Mouse (Mus musculus): Measurements from ENCODE around the gene Vmn1r210.
"Not testable (repeated sequence)": the region's sequence is repeated elsewhere in the genome, so short reads cannot be mapped to it uniquely, and the experiment has no call there.

Gene Vmn1r210

DNA sequence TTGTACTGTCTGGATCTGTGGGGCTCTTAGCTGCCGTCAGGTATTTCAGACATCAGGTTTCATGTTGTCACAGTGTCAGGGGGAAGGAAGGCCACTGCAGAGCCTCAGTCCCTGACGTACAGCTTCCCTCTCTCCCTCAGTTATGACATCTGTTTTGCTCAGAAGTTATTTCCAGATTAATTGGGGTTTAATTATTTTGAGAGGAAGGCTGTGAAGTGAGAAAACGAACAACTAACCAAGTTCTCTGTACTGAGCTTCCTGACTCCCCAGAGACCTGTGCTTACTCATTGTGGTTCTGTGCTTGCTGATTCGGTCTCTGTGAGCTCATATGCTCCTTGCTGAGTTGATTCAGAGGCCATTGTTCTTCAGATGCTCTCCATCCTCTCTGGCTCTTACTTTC, at the start of gene Vmn1r210:
Vmn1r210 (minus strand) TSS at position 101 of the 400 bp plus-strand sequence.
- DNase-seq (ENCODE audit: low spot score): no peak

DNA sequence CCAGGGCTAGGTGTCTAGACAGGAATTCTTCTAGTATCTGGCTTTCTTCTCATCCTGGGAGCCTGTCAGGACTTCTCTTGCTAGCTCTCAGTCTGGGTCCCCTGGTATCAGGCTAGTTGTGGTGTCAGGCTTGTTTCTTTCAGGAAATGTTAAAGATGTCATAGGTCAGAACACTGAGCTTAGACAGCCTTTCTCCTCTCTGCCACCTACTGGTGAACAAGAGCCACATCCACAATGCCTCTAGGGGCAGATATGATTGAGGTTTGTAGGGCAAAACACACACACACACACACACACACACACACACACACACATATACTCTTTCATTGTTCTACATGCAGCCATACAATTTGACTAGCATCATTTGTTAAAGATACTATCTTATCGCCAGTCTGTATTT, 48.1 kb upstream of the Vmn1r210 start:
- no peak for DNase-seq (ENCODE audit: low spot score)

- no peak for DNase-seq (ENCODE audit: low spot score)
These were observed 26.3 kb upstream of the Vmn1r210 start, which contains the start of gene Vmn1r211 for GRCm38 (mm10) chr13:22857461-22857860. Vmn1r211 (minus strand) TSS chr13:22857561.

- no peak for DNase-seq (ENCODE audit: low spot score)
These were observed 23.6 kb upstream of the Vmn1r210 start for GRCm38 (mm10) chr13:22854760-22855159.

DNA sequence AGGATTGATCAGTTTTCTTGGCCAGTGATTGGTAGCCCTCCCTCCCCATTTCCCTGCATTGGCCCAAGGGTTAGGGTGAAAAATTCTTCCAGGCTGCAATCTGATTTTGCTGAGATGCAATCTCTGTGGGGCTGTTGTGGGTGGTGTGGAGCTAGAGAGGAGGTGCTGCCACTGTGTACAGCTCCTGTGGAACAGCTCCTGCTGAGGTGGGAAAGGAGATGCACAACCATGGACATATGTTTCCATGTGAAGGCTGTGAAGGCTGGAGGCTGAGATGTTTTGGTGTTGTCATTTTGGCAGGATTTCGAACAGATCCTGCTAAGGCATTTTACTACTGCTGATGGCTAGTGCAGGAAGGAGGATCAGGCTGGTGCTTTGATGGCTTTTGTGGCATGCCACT, 15.7 kb upstream of the Vmn1r210 start:
- no peak for DNase-seq (ENCODE audit: low spot score)

DNA sequence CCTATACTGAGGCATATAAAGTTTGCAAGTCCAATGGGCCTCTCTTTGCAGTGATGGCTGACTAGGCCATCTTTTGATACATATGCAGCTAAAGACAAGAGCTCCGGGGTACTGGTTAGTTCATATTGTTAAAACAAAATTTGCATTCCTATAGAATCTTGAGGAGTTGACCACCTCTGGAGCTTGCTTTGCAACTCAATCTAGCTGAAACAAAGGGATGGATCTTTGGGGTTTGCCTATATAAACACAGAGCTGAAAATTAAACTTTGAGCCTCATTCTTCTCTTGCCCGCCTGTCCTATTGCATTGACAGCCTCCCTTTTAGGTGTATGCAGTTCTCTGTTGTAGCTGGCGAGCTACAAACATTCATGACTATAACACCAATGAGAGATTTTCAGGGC, 13.2 kb upstream of the Vmn1r210 start:
- DNase-seq (ENCODE audit: low spot score): not testable (repeated sequence)

DNA sequence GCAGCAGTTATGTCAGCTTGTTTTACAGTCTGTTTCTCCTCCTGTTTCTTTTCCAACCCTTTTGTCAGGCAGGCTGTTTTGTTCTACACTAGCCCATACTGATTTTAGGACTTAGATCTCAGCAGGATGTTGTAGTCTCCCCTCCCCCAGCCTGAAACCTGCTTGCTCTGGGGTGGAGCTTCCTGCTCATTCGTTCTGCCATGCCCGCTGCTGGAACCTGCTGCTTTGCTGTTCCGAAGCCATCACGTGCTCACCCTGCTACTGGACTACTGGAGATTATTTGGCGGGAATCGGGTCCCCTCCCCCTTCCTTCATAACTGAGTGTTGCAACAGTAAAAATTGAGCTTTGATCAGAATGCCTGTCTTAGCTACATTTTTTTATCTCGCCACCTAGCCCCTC, 1.8 kb downstream of the Vmn1r210 start:
- DNase-seq (ENCODE audit: low spot score): not testable (repeated sequence)

DNA sequence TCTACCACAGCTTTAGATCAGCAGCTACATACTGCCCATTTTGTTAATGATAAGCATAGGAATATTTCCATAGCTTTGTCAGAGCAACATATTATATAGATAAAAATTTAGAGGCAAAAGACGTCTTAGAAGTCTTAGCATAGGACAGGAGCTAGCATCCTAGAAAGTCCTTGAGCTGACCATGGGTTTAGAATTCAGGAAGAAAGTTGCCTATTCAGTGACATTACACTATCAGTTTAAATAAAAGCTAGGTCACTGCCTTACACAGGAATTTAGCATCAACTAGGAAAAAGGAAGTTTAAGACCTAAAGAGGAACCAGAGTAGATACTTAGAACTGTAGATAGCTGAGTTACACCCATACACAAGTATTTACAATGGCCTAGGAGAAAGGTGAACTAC, 9.5 kb downstream of the Vmn1r210 start:
- not testable (repeated sequence) for DNase-seq (ENCODE audit: low spot score)

DNA sequence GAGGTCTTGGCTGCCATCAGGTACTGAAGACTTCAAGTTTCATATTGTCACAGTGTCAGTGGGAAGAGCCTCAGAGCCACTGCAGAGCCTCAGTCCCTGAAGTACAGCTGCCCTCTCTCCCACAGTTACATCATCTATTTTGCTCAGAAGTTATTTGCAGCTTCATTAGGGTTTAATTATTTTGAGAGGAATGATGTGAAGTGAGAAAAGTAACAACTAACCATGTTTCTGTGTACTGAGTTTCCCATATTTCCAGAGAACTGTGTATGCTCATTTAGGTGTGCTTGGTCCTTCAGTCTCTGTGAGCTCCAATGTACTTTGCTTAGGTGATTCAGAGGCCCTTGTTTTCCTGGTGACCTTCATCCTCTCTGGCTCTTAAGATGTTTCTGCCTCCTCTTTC, 21.6 kb downstream of the Vmn1r210 start, which contains the start of gene Vmn1r209:
Vmn1r209 (minus strand) TSS at position 101 of the 400 bp plus-strand sequence.
- DNase-seq (ENCODE audit: low spot score): not testable (repeated sequence)

- DNase-seq (ENCODE audit: low spot score): not testable (repeated sequence)
These were observed 43.1 kb downstream of the Vmn1r210 start for GRCm38 (mm10) chr13:22788096-22788495.

DNA sequence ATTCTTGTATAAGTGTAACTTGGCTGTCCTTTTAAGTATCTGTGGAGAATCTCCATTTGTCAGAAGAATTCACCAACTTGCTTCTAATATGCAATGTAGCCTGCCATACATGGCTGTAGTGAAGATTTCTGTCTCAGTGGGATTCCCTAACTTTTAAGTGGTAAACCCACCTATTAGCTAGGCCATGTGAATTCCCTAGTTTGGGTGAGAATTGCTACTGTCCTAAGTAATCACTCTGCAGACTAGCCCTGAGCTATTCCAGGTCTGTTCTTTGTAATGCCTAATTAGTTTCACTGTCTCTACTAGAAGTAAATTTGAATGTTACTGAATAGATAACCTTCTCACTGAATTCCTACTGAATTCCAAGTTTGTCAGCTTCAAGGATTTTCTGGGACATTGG, 47.0 kb downstream of the Vmn1r210 start:
- DNase-seq (ENCODE audit: low spot score): not testable (repeated sequence)

- not testable (repeated sequence) for DNase-seq (ENCODE audit: low spot score)
These were observed 53.8 kb downstream of the Vmn1r210 start, which contains the start of gene Vmn1r208 for GRCm38 (mm10) chr13:22777300-22777699. Vmn1r208 (minus strand) TSS chr13:22777400.

Data from ovary, postnatal 10 days (tissue).